Mouse (Mus musculus) CH12.LX (cell line): ENCODE data around the gene Gbx2. TPM values are rescaled to one million over a fixed set of nuclear protein-coding genes. Genes with fewer than 3 reads are reported as not detected.

ENCODE experiments used
- DNase-seq: peaks from one replicate; pipeline ENCODE4 v3.0.0-alpha.2; 2013; ENCODE audit errors: extremely low read depth
- H3K27ac ChIP-seq: 2 replicates; pipeline ENCODE4 v1.5.1; 2012; ENCODE audit warnings: low read depth, mild to moderate bottlenecking, control low read depth, moderate library complexity; ENCODE audit not compliant: insufficient read depth
- H3K27me3 ChIP-seq: replicated peaks from 2 replicates; pipeline ENCODE3; 2012; ENCODE audit warnings: inconsistent platforms
- H3K36me3 ChIP-seq, 2 experiments: replicated peaks in 1 of 2; 2 replicates each; pipeline versions ENCODE3 to v1.6.1; 2012; ENCODE audit warnings: inconsistent platforms in 1 of 2, low read length in 1 of 2, mild to moderate bottlenecking in 1 of 2, mixed read lengths in 1 of 2, moderate library complexity in 1 of 2; ENCODE audit not compliant: control insufficient read depth in 1 of 2, insufficient read depth in 1 of 2
- H3K4me1 ChIP-seq, 2 experiments: 2 replicates each; pipeline ENCODE4 v1.6.1; 2012; ENCODE audit warnings: inconsistent platforms in 1 of 2, moderate library complexity in 1 of 2; ENCODE audit not compliant: insufficient read depth in 2 of 2, control insufficient read depth in 1 of 2
- H3K4me2 ChIP-seq: 2 replicates; pipeline ENCODE4 v1.6.1; 2012; ENCODE audit warnings: low read depth, mild to moderate bottlenecking, control low read depth; ENCODE audit not compliant: poor library complexity, insufficient read depth, severe bottlenecking
- H3K4me3 ChIP-seq, 3 experiments: fragments of 150-350 bp in 1 of 3; sonication (generic) in 1 of 3; replicated peaks in 1 of 3; 2 replicates each; pipeline versions ENCODE3 to v1.5.1; 2011 to 2012; ENCODE audit warnings: low read depth in 2 of 3, low read length in 2 of 3, mild to moderate bottlenecking in 2 of 3, moderate library complexity in 2 of 3, control low read depth in 1 of 3, improper control_type of control experiment in 1 of 3, inconsistent platforms in 1 of 3, mixed read lengths in 1 of 3; ENCODE audit not compliant: poor library complexity in 1 of 3
- H3K79me2 ChIP-seq: replicated peaks from 2 replicates; pipeline ENCODE4 v1.6.1; 2012; ENCODE audit warnings: mild to moderate bottlenecking, moderate library complexity; ENCODE audit not compliant: control insufficient read depth, poor library complexity, insufficient read depth, severe bottlenecking; ENCODE audit errors: extremely low read depth
- H3K9ac ChIP-seq: 2 replicates; pipeline ENCODE4 v1.6.1; 2012; ENCODE audit warnings: low read depth, mild to moderate bottlenecking, control low read depth, moderate library complexity; ENCODE audit not compliant: insufficient read depth
- H3K9me3 ChIP-seq: replicated peaks from 2 replicates; pipeline ENCODE3; 2012; ENCODE audit warnings: low read length, inconsistent platforms, mixed read lengths
- CHD1 ChIP-seq: IDR thresholded peaks from 2 replicates; pipeline ENCODE4 v1.6.1; 2012; ENCODE audit warnings: low read depth, low read length, improper control_type of control experiment, inconsistent platforms
- ELF1 ChIP-seq: IDR thresholded peaks from 2 replicates; pipeline ENCODE4 v1.6.1; 2014; ENCODE audit warnings: low read depth, mild to moderate bottlenecking, inconsistent platforms, low read length, improper control_type of control experiment
- EP300 ChIP-seq: IDR thresholded peaks from 2 replicates; pipeline ENCODE4 v1.6.1; 2011; ENCODE audit warnings: low read length, improper control_type of control experiment
- ETS1 ChIP-seq: conservative IDR thresholded peaks from 2 replicates; pipeline ENCODE4 v1.6.1; 2012; ENCODE audit warnings: low read depth, mild to moderate bottlenecking, inconsistent platforms, low read length, improper control_type of control experiment, moderate library complexity
- JUND ChIP-seq: conservative IDR thresholded peaks from 2 replicates; pipeline ENCODE4 v1.6.1; 2011; ENCODE audit warnings: low read depth, low read length, improper control_type of control experiment
- MAX ChIP-seq: IDR thresholded peaks from 2 replicates; pipeline ENCODE4 v1.6.1; 2011; ENCODE audit warnings: low read length, improper control_type of control experiment
- MEF2A ChIP-seq: IDR thresholded peaks from 2 replicates; pipeline ENCODE4 v1.6.1; 2014; ENCODE audit warnings: low read depth, mild to moderate bottlenecking, inconsistent platforms, low read length, improper control_type of control experiment, borderline replicate concordance
- MXI1 ChIP-seq: IDR thresholded peaks from 2 replicates; pipeline ENCODE4 v1.6.1; 2011; ENCODE audit warnings: mild to moderate bottlenecking, low read depth, low read length, improper control_type of control experiment
- PAX5 ChIP-seq: IDR thresholded peaks from 2 replicates; pipeline ENCODE4 v1.6.1; 2012; ENCODE audit warnings: low read length, inconsistent platforms, mixed read lengths
- POLR2A ChIP-seq: IDR thresholded peaks from 2 replicates; pipeline ENCODE4 v1.6.1; 2011; ENCODE audit warnings: low read depth, mild to moderate bottlenecking, improper control_type of control experiment, low read length
- POLR2AphosphoS2 ChIP-seq: IDR thresholded peaks from 2 replicates; pipeline ENCODE4 v1.6.1; 2011; ENCODE audit warnings: low read depth, low read length, improper control_type of control experiment
- RCOR1 ChIP-seq: conservative IDR thresholded peaks from 2 replicates; pipeline ENCODE4 v1.6.1; 2012; ENCODE audit warnings: low read depth, mild to moderate bottlenecking, inconsistent platforms, low read length, improper control_type of control experiment
- SIN3A ChIP-seq: IDR thresholded peaks from 2 replicates; pipeline ENCODE4 v1.6.1; 2012; ENCODE audit warnings: low read length, improper control_type of control experiment, inconsistent platforms
- TCF12 ChIP-seq: IDR thresholded peaks from 2 replicates; pipeline ENCODE4 v1.6.1; 2014; ENCODE audit warnings: low read depth, mild to moderate bottlenecking, inconsistent platforms, low read length, improper control_type of control experiment
- UBTF ChIP-seq: IDR thresholded peaks from 2 replicates; pipeline ENCODE4 v1.6.1; 2012; ENCODE audit warnings: low read depth, mild to moderate bottlenecking, inconsistent platforms, low read length, improper control_type of control experiment, moderate library complexity
- ZC3H11A ChIP-seq: IDR thresholded peaks from 2 replicates; pipeline ENCODE4 v1.6.1; 2012; ENCODE audit warnings: low read depth, mild to moderate bottlenecking, inconsistent platforms, low read length, improper control_type of control experiment
- ZKSCAN1 ChIP-seq: IDR thresholded peaks from 2 replicates; pipeline ENCODE4 v1.6.1; 2012; ENCODE audit warnings: low read depth, inconsistent platforms, low read length, improper control_type of control experiment, borderline replicate concordance
- ZMIZ1 ChIP-seq: IDR thresholded peaks from 2 replicates; pipeline ENCODE4 v1.6.1; 2012; ENCODE audit warnings: low read depth, mild to moderate bottlenecking, inconsistent platforms, low read length, improper control_type of control experiment
- ZNF384 ChIP-seq: IDR thresholded peaks from 2 replicates; pipeline ENCODE4 v1.6.1; 2012; ENCODE audit warnings: low read depth, low read length, improper control_type of control experiment, inconsistent platforms
- dilution Hi-C: fragments of 300-500 bp; cut with MboI; formaldehyde crosslinking; loops from 2 replicates; pipeline ENCODE4 v1.14.3; 2020; ENCODE audit warnings: low sequenced_read_pairs; ENCODE audit not compliant: extremely low pct_unique_long_range_greater_than_20kb, extremely low pct_ligation_motif_present
- in situ Hi-C: fragments of 300-500 bp; cut with MboI; formaldehyde crosslinking; loops from 3 replicates; pipeline ENCODE4 v1.14.3; 2019; ENCODE audit warnings: low sequenced_read_pairs, low pct_ligation_motif_present, low pct_unique_long_range_greater_than_20kb, mixed read lengths
- polyA plus RNA-seq: library from polyadenylated mRNA; unstranded; fragments of >175 nt; gene quantifications from 2 replicates; pipeline ENCODE4 v1.2.1, GENCODE M21; 2012; ENCODE audit warnings: low read depth; ENCODE audit not compliant: insufficient read length
- total RNA-seq, 2 experiments: library from RNA; depleted of rRNA; stranded (reverse); fragments of 300-350 nt in 1 of 2; fragments of >200 nt in 1 of 2; gene quantifications; 2 replicates each; pipeline ENCODE4 v1.2.3; 2012 to 2014

Gene Gbx2
- total and polyA plus RNA-seq, 3 experiments: not detected

DNA sequence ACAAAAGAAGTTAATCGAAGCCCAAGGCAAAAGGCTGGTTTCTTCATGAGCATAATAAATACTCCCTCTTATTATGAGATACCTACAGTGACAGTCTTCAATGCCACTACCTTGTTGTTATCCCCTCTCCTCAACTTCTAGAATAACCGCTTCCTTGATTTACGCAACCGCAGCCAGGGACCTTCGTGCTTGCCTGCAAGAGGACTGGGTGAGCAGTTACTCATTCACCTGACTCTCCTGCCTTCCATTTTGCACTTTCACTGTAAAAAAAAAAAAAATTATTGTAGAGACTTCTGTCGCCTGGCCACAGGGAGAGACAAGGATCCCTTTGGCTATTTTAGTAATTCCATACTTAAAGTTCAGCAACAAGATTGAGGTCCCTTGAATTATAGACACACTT is 2.0 kb upstream of the Gbx2 start:
- H3K4me2 ChIP-seq: no peak overlapping the region
- H3K4me1 ChIP-seq: no peaks in the 10 kb centered on the region
- H3K79me2 ChIP-seq: no peaks in the 10 kb centered on the region
- peaks cover 85% of the 10 kb centered on the region for H3K9me3 ChIP-seq
- no peak overlapping the region for H3K27ac ChIP-seq
- dilution Hi-C loops (no loop called here), in situ Hi-C loops (no loop called here)
- no peak for TF ChIP-seq ELF1
- TF ChIP-seq ZMIZ1: no peak
- no peak for TF ChIP-seq PAX5
- no peak for TF ChIP-seq SIN3A
- no peak for TF ChIP-seq MAX
- no peak for TF ChIP-seq ETS1
- TF ChIP-seq JUND: no peak
- no peak for TF ChIP-seq UBTF
- TF ChIP-seq ZC3H11A: no peak
- TF ChIP-seq RCOR1: no peak
- TF ChIP-seq TCF12: no peak
- TF ChIP-seq ZKSCAN1: no peak
- TF ChIP-seq ZNF384: no peak
- no peak for TF ChIP-seq EP300
- no peak for TF ChIP-seq POLR2AphosphoS2
- no peak for TF ChIP-seq MEF2A
- TF ChIP-seq CHD1: no peak
- no peak for TF ChIP-seq MXI1
- H3K4me3 ChIP-seq: no peak overlapping the region
- no peaks in the 10 kb centered on the region for H3K36me3 ChIP-seq
- DNase-seq: no peak
- no peak overlapping the region for H3K9ac ChIP-seq
- no peaks in the 10 kb centered on the region for H3K27me3 ChIP-seq

- Histone ChIP-seq H3K36me3 (no peaks in the 10 kb centered on the region), H3K4me1 (no peaks in the 10 kb centered on the region), H3K9ac (no peak overlapping the region), H3K27ac (no peak overlapping the region), H3K4me2 (no peak overlapping the region), H3K4me3 (no peak overlapping the region), H3K27me3 (no peaks in the 10 kb centered on the region)
- no peak for DNase-seq
- dilution Hi-C loops: no loop called here
- in situ Hi-C loops: no loop called here
- TF ChIP-seq POLR2A: no peak
- TF ChIP-seq SIN3A: no peak
- TF ChIP-seq, all 38 proteins: peak for 0
- no peaks in the 10 kb centered on the region for H3K79me2 ChIP-seq
- H3K9me3 ChIP-seq: peaks cover 84% of the 10 kb centered on the region
Observed at GRCm38 (mm10) chr1:89932616-89933015, 1.6 kb upstream of the Gbx2 start.
